Mouse (Mus musculus): ENCODE data around the gene Ttc30b. TPM values are rescaled to one million over a fixed set of nuclear protein-coding genes. Genes with fewer than 3 reads are reported as not detected.

Ttc30b gene
- polyA plus RNA-seq, 1 experiment from 2014 or later, result 12.8 TPM

Other genes starting within 250 kb of the Ttc30b start
- 52.5 and 55.3 TPM in 2 replicates for gene Nfe2l2, start 233.9 kb downstream of the Ttc30b start, polyA plus RNA-seq (2014; fragmentation: Nextera tagmentation; extraction: Ambion mirVana)
- gene Agps, start 106.4 kb downstream of the Ttc30b start, polyA plus RNA-seq (2014; fragmentation: Nextera tagmentation; extraction: Ambion mirVana), result 30.0 and 32.0 TPM in 2 replicates
- gene Ttc30a2, start 39.6 kb upstream of the Ttc30b start, polyA plus RNA-seq (2014; fragmentation: Nextera tagmentation; extraction: Ambion mirVana), result 1.1 and 1.9 TPM in 2 replicates
- gene Ttc30a1, start 43.4 kb upstream of the Ttc30b start, polyA plus RNA-seq (2014; fragmentation: Nextera tagmentation; extraction: Ambion mirVana), result 5.8 and 6.5 TPM in 2 replicates

Data from heart, embryonic 14.5 days (tissue).